Mouse (Mus musculus): Measurements from ENCODE around the gene Gm3250. TPM values are rescaled to one million over a fixed set of nuclear protein-coding genes. Genes with fewer than 3 reads are reported as not detected.
"Not testable (repeated sequence)": the region's sequence is repeated elsewhere in the genome, so short reads cannot be mapped to it uniquely, and the experiment has no call there.

Gm3250 gene
- polyA plus RNA-seq, 1 experiment from 2014 or later: not detected

GRCm38 (mm10) chr10:77788621-77789020 lies 6.3 kb upstream of the Gm3250 start:
- H3K4me1 ChIP-seq (replicated peaks): no peaks in the 10 kb centered on the region
- 85% methylated on average over 2 of the region's 2 CpGs for WGBS
- H3K9me3 ChIP-seq: no peaks in the 10 kb centered on the region

DNA sequence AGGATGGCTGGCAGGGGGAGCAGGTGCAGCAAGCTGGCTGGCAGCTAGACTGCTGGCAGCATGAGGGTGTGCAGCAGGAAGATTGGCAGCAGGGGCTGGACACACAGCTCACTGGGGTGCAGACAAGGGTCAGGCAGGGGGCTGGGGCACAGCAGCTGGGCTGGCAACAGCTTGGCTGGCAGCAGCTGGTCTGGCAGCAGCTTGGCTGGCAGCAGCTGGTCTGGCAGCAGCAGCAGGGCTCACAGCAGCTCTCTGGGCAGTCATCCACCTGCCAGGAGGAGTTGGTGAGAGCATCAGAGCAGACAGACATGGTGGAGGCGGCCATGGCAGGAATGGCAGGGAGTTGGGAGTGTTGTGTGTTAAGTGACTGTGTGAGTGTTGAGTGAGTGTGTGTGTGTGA lies 5.5 kb upstream of the Gm3250 start, which contains the start of gene Gm7137:
Gene Gm7137, minus strand, starts transcription at position 325 of the 400 bp plus-strand sequence.
- 80% methylated on average over 1 of the region's 1 CpGs for WGBS
- not testable (repeated sequence) for H3K4me2 ChIP-seq; H3K9ac ChIP-seq; H3K4me3 ChIP-seq; H3K36me3 ChIP-seq; H3K27me3 ChIP-seq; H3K4me1 ChIP-seq (replicated peaks); H3K9me3 ChIP-seq; ATAC-seq (ENCODE audit: low FRiP score); H3K27ac ChIP-seq

More at GRCm38 (mm10) chr10:77788621-77789020, 6.3 kb upstream of the Gm3250 start:
- Histone ChIP-seq H3K9ac (no peak overlapping the region), H3K4me2 (no peak overlapping the region), H3K27me3 (no peaks in the 10 kb centered on the region), H3K36me3 (no peaks in the 10 kb centered on the region), H3K4me3 (no peak overlapping the region), H3K27ac (no peak overlapping the region)
- no peak for ATAC-seq (ENCODE audit: low FRiP score)

GRCm38 (mm10) chr10:77783396-77783795 lies 1.1 kb upstream of the Gm3250 start:
- not testable (repeated sequence) for ATAC-seq (ENCODE audit: low FRiP score); H3K36me3 ChIP-seq; H3K9ac ChIP-seq; H3K4me3 ChIP-seq; H3K4me2 ChIP-seq; H3K4me1 ChIP-seq (replicated peaks); H3K27me3 ChIP-seq; H3K9me3 ChIP-seq; H3K27ac ChIP-seq
- WGBS: 93% methylated on average over 3 of the region's 3 CpGs

DNA sequence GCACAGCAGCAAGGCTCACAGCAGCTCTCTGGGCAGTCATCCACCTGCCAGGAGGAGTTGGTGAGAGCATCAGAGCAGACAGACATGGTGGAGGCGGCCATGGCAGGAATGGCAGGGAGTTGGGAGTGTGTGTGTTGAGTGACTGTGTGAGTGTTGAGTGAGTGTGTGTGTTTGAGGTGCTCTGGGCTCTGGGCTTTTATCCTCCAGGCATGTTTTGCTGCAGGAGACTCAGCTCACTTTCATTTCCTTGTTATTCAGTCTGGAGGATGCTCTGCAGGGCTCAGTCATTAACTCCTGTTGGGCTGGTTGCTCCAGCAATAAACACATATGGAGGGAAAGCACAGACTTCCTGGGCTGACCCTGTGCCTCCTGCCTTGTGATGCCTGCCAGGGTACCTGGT lies 5.5 kb downstream of the Gm3250 start, which contains the start of gene Gm7138:
Gene Gm7138, minus strand, starts transcription at position 101 of the 400 bp plus-strand sequence.
- H3K9me3 ChIP-seq; H3K4me3 ChIP-seq; H3K27me3 ChIP-seq; H3K4me2 ChIP-seq; H3K4me1 ChIP-seq (replicated peaks); ATAC-seq (ENCODE audit: low FRiP score); H3K36me3 ChIP-seq; H3K9ac ChIP-seq; H3K27ac ChIP-seq: not testable (repeated sequence)
- WGBS: 70% methylated on average over 1 of the region's 1 CpGs

DNA sequence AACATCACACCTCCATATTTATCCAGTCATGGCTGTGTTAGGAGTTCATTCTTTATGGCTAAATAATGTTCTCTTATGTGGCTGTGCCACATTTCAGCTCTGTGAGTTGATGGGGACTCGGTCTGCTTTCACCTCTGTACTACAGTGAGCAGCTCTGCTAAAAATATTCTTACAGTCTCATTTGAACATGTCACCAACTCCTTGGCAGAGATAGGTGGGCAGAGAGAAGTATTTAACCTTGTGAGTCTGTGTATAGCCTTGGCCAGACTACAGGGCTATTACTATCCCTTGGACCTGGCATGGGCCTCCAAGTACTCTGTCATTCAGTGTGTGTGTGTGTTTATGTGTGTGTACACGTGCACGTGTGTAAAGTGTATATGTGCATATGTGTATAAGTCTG lies 10.2 kb downstream of the Gm3250 start:
- H3K9me3 ChIP-seq; H3K27me3 ChIP-seq; H3K9ac ChIP-seq; H3K4me1 ChIP-seq (replicated peaks); H3K4me2 ChIP-seq; ATAC-seq (ENCODE audit: low FRiP score); H3K36me3 ChIP-seq; H3K4me3 ChIP-seq; H3K27ac ChIP-seq: not testable (repeated sequence)
- 93% methylated on average over 3 of the region's 3 CpGs for WGBS

DNA sequence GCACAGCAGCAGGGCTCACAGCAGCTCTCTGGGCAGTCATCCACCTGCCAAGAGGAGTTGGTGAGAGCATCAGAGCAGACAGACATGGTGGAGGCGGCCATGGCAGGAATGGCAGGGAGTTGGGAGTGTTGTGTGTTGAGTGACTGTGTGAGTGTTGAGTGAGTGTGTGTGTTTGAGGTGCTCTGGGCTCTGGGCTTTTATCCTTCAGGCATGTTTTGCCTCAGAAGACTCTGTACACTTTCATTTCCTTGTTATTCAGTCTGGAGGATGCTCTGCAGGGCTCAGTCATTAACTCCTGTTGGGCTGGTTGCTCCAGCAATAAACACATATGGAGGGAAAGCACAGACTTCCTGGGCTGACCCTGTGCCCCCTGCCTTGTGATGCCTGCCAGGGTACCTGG lies 11.1 kb downstream of the Gm3250 start, which contains the start of gene Gm3238:
Gene Gm3238, minus strand, starts transcription at position 101 of the 400 bp plus-strand sequence.
- 75% methylated on average over 1 of the region's 1 CpGs for WGBS
- ATAC-seq (ENCODE audit: low FRiP score); H3K36me3 ChIP-seq; H3K4me3 ChIP-seq; H3K27ac ChIP-seq; H3K4me2 ChIP-seq; H3K4me1 ChIP-seq (replicated peaks); H3K9me3 ChIP-seq; H3K9ac ChIP-seq; H3K27me3 ChIP-seq: not testable (repeated sequence)

DNA sequence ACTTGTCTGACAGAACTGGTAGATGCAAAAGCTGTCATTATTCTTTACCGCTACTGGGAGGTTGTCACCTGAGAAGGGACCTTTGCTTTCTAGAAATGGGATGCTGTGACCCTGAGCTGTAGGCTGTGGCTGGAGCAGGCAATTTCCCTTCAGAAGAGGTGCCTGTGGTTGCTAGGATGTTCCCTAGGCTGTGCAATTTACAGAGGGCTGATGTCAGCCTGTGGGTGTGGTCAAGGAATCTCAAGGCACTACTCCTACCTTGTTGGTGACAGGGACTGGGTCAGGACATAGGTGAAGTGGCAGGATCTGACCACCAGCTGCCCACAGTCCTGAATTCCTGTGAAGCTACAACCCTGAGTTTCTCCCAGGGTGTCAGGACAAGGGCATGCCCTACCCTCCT lies 12.6 kb downstream of the Gm3250 start:
- no peak overlapping the region for H3K27ac ChIP-seq
- H3K4me3 ChIP-seq: no peak overlapping the region
- no peaks in the 10 kb centered on the region for H3K4me1 ChIP-seq (replicated peaks)
- no peak overlapping the region for H3K9ac ChIP-seq
- ATAC-seq (ENCODE audit: low FRiP score): no peak
- WGBS: 81% methylated on average over 1 of the region's 1 CpGs
- no peaks in the 10 kb centered on the region for H3K36me3 ChIP-seq
- no peak overlapping the region for H3K4me2 ChIP-seq
- H3K27me3 ChIP-seq: no peaks in the 10 kb centered on the region
- H3K9me3 ChIP-seq: no peaks in the 10 kb centered on the region

- H3K4me1 ChIP-seq (replicated peaks); H3K9me3 ChIP-seq; H3K9ac ChIP-seq; ATAC-seq (ENCODE audit: low FRiP score); H3K4me3 ChIP-seq; H3K27me3 ChIP-seq; H3K36me3 ChIP-seq; H3K27ac ChIP-seq; H3K4me2 ChIP-seq: not testable (repeated sequence)
- WGBS: no CpG with 5 or more reads among the region's 1 CpGs
Observed at GRCm38 (mm10) chr10:77759582-77759981, 22.8 kb downstream of the Gm3250 start, which contains the start of gene Gm3233. Gene Gm3233 (minus strand): TSS chr10:77759682.

- Histone ChIP-seq H3K4me1 (replicated peaks) (no peaks in the 10 kb centered on the region), H3K9ac (no peak overlapping the region), H3K27ac (no peak overlapping the region), H3K27me3 (no peaks in the 10 kb centered on the region), H3K9me3 (no peaks in the 10 kb centered on the region), H3K36me3 (no peaks in the 10 kb centered on the region), H3K4me2 (no peak overlapping the region), H3K4me3 (no peak overlapping the region)
- no peak for ATAC-seq (ENCODE audit: low FRiP score)
Observed at GRCm38 (mm10) chr10:77753448-77753847, 28.9 kb downstream of the Gm3250 start.

DNA sequence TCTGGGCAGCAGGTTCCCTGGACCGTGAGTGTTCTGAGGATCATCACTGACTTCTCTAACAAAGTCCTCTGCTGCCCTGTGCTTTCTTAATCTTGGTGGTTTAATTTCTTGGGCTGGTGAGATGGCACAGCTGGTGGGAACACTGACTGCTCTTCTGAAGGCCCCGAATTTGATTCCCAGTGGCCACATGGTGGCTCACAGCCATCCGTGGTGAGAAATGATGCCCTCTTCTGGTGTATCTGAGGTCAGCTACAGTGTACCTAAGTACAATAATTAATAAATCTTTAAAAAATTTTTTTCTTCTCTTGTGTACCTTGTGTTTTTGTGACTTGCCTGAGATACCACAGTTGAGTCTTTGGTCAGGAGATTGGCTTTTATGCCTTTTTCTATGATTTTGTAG lies 30.0 kb downstream of the Gm3250 start:
- H3K36me3 ChIP-seq; H3K27me3 ChIP-seq; H3K9ac ChIP-seq; H3K9me3 ChIP-seq; H3K4me1 ChIP-seq (replicated peaks); H3K4me3 ChIP-seq; ATAC-seq (ENCODE audit: low FRiP score); H3K4me2 ChIP-seq; H3K27ac ChIP-seq: not testable (repeated sequence)
- WGBS: 63% methylated on average over 3 of the region's 3 CpGs

GRCm38 (mm10) chr10:77751254-77751653 lies 31.1 kb downstream of the Gm3250 start, which contains the start of gene Gm9736:
Gene Gm9736 (minus strand): TSS chr10:77751354.
- H3K36me3 ChIP-seq; H3K27ac ChIP-seq; H3K4me1 ChIP-seq (replicated peaks); H3K9ac ChIP-seq; H3K27me3 ChIP-seq; ATAC-seq (ENCODE audit: low FRiP score); H3K9me3 ChIP-seq; H3K4me3 ChIP-seq; H3K4me2 ChIP-seq: not testable (repeated sequence)
- WGBS: 76% methylated on average over 1 of the region's 1 CpGs

GRCm38 (mm10) chr10:77750686-77751085 lies 31.7 kb downstream of the Gm3250 start:
- H3K4me2 ChIP-seq; H3K36me3 ChIP-seq; H3K27ac ChIP-seq; H3K9ac ChIP-seq; H3K27me3 ChIP-seq; H3K9me3 ChIP-seq; ATAC-seq (ENCODE audit: low FRiP score); H3K4me1 ChIP-seq (replicated peaks); H3K4me3 ChIP-seq: not testable (repeated sequence)
- 86% methylated on average over 1 of the region's 1 CpGs for WGBS

GRCm38 (mm10) chr10:77741924-77742688 lies 40.2 kb downstream of the Gm3250 start, which contains the start of gene Gm18596:
Gene Gm18596 (minus strand): TSS chr10:77742638.
- H3K9ac ChIP-seq; ATAC-seq (ENCODE audit: low FRiP score); H3K4me1 ChIP-seq (replicated peaks); H3K4me3 ChIP-seq; H3K36me3 ChIP-seq; H3K27me3 ChIP-seq; H3K9me3 ChIP-seq; H3K4me2 ChIP-seq: not testable (repeated sequence)
- 51% methylated on average over 5 of the region's 5 CpGs for WGBS
- H3K27ac ChIP-seq: 0 out of 2 replicates have a peak within 1 kb of the TSS, but pooled peaks have one; percentile 30
